ENCODE assay signal across 5 mouse cellular contexts in genomic region chrX:152831003-152831550, GRCm38 (mm10). TPM values are rescaled to one million over a fixed set of nuclear protein-coding genes. Genes with fewer than 3 reads are reported as not detected.
"Had no signal": no experiment of that assay in that cellular context is flagged by ENCODE, and none has a peak within 500 bp of the region (broad histone marks: within the 10 kb centered on the region; RNA-seq: fewer than 3 reads in every experiment).

No protein-coding gene starts in this region.

RNA-seq across cellular contexts. Expression of gene Gpr143, which starts 49.4 kb away (rescaled TPM):
- total RNA-seq: heart, postnatal 10 days; heart, postnatal 14 days; heart, postnatal 25 days; heart, postnatal 36 days; heart, postnatal 4 days had no signal
